Mouse (Mus musculus) brain, adult 2 months (tissue): Measurements from ENCODE around the gene Ubr4.

Experiments
- DNase-seq: peaks from one replicate; pipeline ENCODE4 v3.0.0; 2011; ENCODE audit warnings: low read depth, low spot score

The Ubr4 gene

GRCm38 (mm10) chr4:139351931-139352711 lies at the start of gene Ubr4, which contains the start of the genes Mrto4 and Emc1:
Ubr4 (plus strand) TSS chr4:139352609.
Mrto4 (minus strand) TSS chr4:139352576.
Emc1 (plus strand) TSS chr4:139352587.
- peak; percentile 92 for DNase-seq

- no peak for DNase-seq
Observed at GRCm38 (mm10) chr4:139305521-139305920, 46.9 kb upstream of the Ubr4 start.

- no peak for DNase-seq
Observed at GRCm38 (mm10) chr4:139307916-139308315, 44.5 kb upstream of the Ubr4 start.

DNA sequence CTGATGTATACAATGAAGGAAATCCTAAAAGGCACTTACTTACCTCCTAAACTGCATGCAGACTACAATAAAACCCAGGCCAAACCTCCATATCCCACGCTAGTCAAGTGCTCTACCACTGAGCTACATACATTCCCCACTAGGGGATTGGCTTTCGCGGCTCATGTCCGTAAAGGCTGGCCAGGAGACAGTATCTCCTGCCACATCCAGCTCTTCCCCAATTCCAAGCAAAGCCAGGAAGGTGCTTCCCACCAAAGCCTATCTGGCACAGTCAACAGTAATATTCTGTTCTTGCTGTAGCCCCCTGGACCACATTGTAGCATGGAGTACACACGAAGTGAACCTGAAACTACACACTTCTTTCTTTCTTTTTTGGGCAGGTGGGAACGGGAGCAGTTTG lies 42.8 kb upstream of the Ubr4 start:
- DNase-seq, result no peak

DNA sequence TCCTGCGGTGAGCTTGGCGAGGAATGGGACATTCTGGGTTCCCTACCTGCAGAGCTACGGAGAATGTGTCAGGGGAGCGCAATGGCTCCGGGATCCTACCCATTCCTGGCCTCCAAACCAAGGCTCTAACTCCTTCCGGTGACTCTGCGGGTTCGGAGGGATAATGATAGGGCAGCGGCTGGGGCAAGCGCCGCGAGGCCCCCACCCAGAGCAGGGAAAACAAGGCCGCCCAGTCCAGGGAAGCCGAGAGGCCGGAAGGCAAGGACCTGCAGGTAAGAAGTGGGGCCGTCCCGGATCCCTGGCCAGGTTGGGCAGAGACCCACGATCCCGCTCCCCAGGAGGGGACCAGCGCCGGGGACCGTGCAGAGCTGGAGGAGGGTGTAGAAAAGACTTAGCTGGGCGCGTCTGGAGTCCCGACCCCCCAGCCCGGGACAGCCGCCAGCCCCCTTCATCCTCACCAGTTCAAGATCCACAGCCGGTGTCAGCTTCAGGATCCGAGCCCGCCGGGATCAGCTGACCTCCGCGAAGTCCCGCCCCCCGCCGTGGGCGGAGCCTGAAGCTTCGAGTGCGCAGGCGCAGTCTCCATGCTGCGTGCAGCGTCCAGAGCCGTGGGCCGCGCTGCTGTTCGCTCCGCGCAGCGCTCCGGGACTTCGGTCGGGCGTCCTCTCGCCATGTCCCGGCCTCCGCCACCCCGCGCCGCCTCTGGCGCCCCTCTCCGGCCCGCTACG lies 42.1 kb upstream of the Ubr4 start, which contains the start of the genes Pqlc2 and Akr7a5:
Pqlc2 (minus strand) TSS at position 538 of the 728 bp plus-strand sequence.
Akr7a5 (plus strand) TSS at position 574 of the 728 bp plus-strand sequence.
- DNase-seq, result peak; percentile 97

- no peak for DNase-seq
Observed at GRCm38 (mm10) chr4:139310899-139311701, 41.3 kb upstream of the Ubr4 start.

GRCm38 (mm10) chr4:139311707-139312106 lies 40.7 kb upstream of the Ubr4 start:
- DNase-seq, result no peak

DNA sequence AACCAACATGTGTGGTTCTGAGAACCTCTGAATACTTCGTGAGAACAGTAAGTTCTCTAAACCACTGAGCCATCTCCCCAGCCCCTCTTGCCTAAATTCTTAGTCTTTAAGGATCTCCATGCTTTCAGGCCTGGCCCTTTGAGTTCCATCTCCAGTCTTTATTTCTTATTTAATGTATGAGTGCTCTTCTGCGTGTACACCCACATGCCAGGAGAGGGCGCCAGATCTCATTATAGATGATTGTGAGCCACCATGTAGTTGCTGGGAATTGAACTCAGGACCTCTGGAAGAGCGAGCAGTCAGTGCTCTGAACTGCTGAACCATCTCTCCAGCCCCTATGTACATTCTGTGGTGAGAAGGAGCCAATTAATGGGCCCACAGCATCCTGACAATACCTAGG lies 39.8 kb upstream of the Ubr4 start:
- DNase-seq, result no peak

- DNase-seq, result no peak
Observed at GRCm38 (mm10) chr4:139318449-139318848, 34.0 kb upstream of the Ubr4 start.

DNA sequence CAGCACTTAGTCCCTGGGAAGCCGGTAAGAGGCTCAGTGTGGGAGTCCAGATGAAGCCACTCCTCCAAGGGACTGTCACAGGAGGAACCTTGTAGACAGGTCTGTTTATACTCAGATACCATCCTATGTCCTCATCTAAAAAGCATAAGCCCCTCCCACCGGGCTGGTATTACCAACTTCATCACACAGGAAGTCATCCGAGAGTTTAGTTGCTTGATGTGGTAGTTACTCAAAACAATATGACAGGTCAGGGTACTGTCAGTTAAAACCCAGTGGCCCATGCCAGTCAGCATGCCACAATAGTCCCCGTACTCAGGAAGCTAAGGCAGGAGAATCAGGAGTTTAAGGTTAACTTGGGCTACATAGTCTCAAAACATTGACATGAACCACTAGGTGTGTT lies 32.7 kb upstream of the Ubr4 start:
- DNase-seq, result no peak

DNA sequence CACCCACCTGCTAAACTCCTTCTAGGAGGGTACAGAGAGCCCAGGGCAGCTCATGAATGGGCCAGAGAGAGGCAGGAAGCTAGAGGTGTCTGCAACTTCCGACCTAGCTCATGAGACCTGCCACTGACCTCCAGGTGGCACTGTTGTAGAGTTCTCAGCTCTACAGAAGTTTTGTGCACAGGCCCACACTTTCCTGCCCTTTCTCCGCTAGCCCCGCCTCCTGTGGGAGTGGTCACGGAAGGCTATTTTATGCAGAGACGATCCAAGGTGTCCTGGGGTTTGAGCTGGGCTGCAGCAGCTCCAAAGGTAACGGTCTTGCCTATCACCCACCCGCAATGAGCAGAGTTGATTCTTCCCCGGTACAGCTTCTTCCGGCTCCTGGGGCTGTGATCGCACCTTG lies 21.8 kb upstream of the Ubr4 start:
- peak; percentile 54 for DNase-seq

DNA sequence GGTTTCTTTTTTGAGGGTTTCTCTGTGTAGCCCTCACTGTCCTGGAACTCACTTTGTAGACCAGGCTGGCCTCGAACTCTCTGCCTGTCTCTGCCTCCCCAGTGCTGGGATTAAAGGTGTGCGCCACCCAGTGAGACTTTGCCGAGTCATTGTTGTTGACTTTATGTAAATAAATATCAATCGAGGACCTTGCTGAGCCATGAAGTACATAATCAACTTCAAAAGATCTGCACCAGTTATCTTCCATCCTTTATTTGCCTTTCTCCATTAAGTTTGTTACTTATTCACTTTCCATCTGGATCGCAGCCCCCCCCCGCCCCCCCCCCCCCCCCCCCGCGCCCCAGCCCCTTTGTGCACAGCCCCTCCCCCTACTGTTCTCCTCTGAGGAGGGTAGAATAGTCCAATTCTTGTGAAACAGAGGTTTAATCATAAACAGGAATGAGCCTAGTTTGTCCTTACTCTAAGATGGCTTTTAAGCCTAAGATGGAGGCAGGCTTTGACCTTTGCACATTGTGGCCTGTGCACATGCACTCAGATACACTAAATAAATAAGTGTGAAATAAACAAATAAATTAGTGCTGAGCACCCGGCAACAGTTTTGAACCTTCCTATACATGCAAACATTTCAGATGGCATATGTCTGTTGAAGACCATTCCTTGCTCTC lies 17.6 kb upstream of the Ubr4 start:
- DNase-seq, result no peak

DNA sequence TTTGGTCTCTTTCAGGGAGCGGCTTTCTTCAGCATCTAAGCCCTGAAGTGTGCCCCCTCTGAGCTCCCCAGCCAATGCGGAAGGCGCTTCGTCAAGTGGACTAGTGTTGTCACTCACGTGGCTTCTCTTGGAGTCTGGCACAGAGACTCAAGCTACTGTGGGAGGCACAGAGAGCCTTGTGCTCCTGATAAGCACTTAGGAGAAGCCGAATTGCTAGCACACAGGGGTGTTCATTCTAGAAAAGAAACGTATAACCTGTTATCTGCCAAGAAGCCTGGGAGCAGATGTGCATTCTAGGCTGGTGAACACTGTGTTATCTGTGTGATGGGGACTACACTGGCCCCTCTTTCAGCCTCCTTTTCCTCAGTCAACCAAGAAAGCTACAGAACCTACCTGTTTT lies 16.9 kb upstream of the Ubr4 start:
- no peak for DNase-seq

- DNase-seq, result peak; percentile 89
Observed at GRCm38 (mm10) chr4:139336822-139337483, 15.5 kb upstream of the Ubr4 start.

DNA sequence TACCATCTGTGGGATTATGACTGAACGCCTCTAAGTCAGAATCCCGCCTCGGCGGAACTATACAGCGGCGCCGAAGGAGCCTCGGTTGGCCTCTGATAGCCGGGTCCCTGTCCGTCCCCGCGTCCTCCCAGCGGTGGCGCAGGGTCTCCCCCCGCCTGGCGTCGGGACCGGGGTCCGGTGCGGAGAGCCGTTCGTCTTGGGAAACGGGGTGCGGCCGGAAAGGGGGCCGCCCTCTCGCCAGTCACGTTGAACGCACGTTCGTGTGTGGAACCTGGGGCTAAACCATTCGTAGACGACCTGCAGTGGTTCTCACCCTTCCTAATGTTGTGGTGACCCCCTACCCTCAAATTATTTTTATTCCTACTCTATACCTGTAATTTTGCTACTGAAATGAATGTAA lies 14.3 kb upstream of the Ubr4 start:
- DNase-seq, result no peak

GRCm38 (mm10) chr4:139340835-139341234 lies 11.6 kb upstream of the Ubr4 start:
- DNase-seq, result no peak

DNA sequence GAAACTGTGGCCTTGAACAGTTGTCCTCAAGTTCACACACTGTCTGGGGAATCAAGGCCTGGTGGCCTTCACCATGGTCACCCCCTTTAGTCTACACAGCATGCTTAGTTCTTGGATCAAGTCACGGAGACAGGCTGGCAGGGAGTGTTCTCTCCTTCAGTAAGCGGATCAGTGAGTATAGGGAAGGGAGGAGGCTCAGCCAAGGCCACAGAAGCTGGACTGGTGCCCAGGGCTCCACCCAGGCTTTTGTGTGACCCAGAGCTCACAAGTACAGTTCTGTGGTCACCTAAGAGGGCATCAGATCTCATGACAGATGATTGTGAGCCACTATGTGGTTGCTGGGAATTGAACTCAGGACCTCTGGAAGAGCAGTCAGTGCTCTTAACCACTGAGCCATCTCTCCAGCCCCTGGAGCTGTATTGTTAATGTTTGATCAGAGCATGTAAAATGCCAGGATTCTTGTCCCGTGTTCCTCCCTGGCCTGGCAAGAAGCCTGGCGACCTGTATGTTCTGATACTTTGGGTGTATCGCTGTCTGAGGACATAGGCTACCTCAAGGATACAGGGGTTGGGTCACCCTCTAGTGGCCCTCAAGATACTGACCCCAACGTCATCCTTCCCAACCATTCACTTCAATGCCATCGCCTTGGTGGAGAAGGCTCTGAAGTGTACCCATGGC lies 10.7 kb upstream of the Ubr4 start:
- DNase-seq, result no peak

GRCm38 (mm10) chr4:139343718-139344117 lies 8.7 kb upstream of the Ubr4 start:
- DNase-seq, result peak; percentile 17

DNA sequence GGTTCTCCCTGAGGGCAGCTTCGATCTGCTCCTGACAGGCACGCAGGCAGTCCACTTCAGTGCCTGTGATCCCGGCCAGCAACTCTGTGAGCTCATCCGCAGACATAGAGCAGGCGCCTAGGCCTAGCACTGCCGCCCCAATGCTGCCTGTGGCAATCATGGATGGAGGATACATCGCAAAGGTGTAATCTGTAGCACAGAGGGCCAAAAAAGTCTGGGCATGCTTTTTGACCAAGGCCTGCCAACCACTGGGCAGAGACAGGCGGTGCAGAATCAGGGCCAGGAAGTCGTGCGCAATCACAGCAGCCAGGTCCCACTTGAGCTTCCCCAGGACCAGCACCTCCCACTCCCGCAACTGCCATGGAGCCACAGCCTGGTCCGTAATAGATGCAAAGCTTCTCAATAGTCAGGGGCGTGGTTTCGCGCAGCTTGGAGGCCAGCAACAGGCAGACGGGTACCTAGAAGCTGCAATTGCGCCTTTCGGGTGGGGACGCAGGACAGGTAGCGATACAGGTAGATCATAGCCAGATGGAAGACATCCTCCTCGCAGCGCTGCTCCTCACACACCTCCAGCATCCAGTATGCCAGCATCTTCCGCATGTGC lies 6.9 kb upstream of the Ubr4 start:
- DNase-seq, result no peak

- DNase-seq, result no peak
Observed at GRCm38 (mm10) chr4:139352832-139353231, 423 bp downstream of the Ubr4 start.
